In genomic region chr14:72506723-72507420, GRCm38 (mm10) we compare ENCODE assay signal across 8 mouse cellular contexts. TPM values are rescaled to one million over a fixed set of nuclear protein-coding genes. Genes with fewer than 3 reads are reported as not detected.
DNase-seq lines count a peak whose midpoint lies in the region; ATAC-seq and TF ChIP-seq lines count a peak whose summit lies in the region.

No protein-coding gene starts in this region.

- no peaks in the 10 kb centered on the region for H3K9me3 ChIP-seq in kidney, postnatal 0 days (replicated peaks; ENCODE audit: low read length)
- no peaks in the 10 kb centered on the region for H3K9me3 ChIP-seq in forebrain, embryonic 11.5 days (ENCODE audit: control insufficient read depth, low read length)
- no peaks in the 10 kb centered on the region for H3K9me3 ChIP-seq in limb, embryonic 15.5 days
- H3K9me3 ChIP-seq in neural tube, embryonic 15.5 days (replicated peaks): no peaks in the 10 kb centered on the region

- DNase-seq in kidney, postnatal 0 days (ENCODE audit: low spot score): no peak
- no peak for DNase-seq in kidney, adult 18-20 months
- no peak for DNase-seq in forebrain, embryonic 11.5 days (ENCODE audit: low spot score)
- no peak for DNase-seq in urinary bladder, adult 2 months (ENCODE audit: low spot score)
- no peak for DNase-seq in gastrocnemius, adult 8-10 months (ENCODE audit: low spot score in 2 of 2)

- no peaks in the 10 kb centered on the region for H3K36me3 ChIP-seq in kidney, postnatal 0 days (ENCODE audit: insufficient read depth, low read length)
- H3K36me3 ChIP-seq in forebrain, embryonic 11.5 days (ENCODE audit: control insufficient read depth, insufficient read depth, low read length): no peaks in the 10 kb centered on the region
- no peaks in the 10 kb centered on the region for H3K36me3 ChIP-seq in limb, embryonic 15.5 days
- no peaks in the 10 kb centered on the region for H3K36me3 ChIP-seq in neural tube, embryonic 15.5 days

- ATAC-seq in kidney, postnatal 0 days (replicated peaks; ENCODE audit: low FRiP score, low read depth): 0 out of 2 replicates have a peak, but pooled peaks have one; percentile 3
- peak; percentile 21; the same call in 1 of the 2 replicates for ATAC-seq in forebrain, embryonic 11.5 days (replicated peaks; ENCODE audit: low FRiP score)
- no peak for ATAC-seq in limb, embryonic 15.5 days (ENCODE audit: insufficient number of reproducible peaks, low FRiP score, low TSS enrichment, low read depth)
- no peak for ATAC-seq in neural tube, embryonic 15.5 days (ENCODE audit: low FRiP score)
- no peak for ATAC-seq in megakaryocyte, adult 5-6 weeks (ENCODE audit: poor library complexity, severe bottlenecking)

- no peak for TF ChIP-seq CTCF in kidney, postnatal 0 days (IDR thresholded peaks at IDR 0.05; ENCODE audit: low read depth)

- H3K27me3 ChIP-seq in kidney, postnatal 0 days (ENCODE audit: insufficient read depth, low read length): no peaks in the 10 kb centered on the region
- H3K27me3 ChIP-seq in forebrain, embryonic 11.5 days (ENCODE audit: control insufficient read depth, insufficient read depth, low read length): no peaks in the 10 kb centered on the region
- H3K27me3 ChIP-seq in limb, embryonic 15.5 days: no peaks in the 10 kb centered on the region
- no peaks in the 10 kb centered on the region; the same call in 1 of the 2 replicates for H3K27me3 ChIP-seq in neural tube, embryonic 15.5 days (replicated peaks)

- H3K4me2 ChIP-seq in kidney, postnatal 0 days (ENCODE audit: low read length): peak overlapping the region; percentile 69
- H3K4me2 ChIP-seq in forebrain, embryonic 11.5 days (ENCODE audit: low read depth, low read length, severe bottlenecking): peak overlapping the region; percentile 41
- peak overlapping the region; percentile 55 for H3K4me2 ChIP-seq in limb, embryonic 15.5 days
- peak overlapping the region; percentile 56 for H3K4me2 ChIP-seq in neural tube, embryonic 15.5 days

- H3K9ac ChIP-seq in kidney, postnatal 0 days (ENCODE audit: low read depth, low read length): peak overlapping the region; percentile 31; the same call in 1 of the 2 replicates
- H3K9ac ChIP-seq in forebrain, embryonic 11.5 days (ENCODE audit: low read length): peak overlapping the region; percentile 14
- no peak overlapping the region for H3K9ac ChIP-seq in limb, embryonic 15.5 days
- 0 out of 2 replicates have a peak overlapping the region, but pooled peaks have one; percentile 10 for H3K9ac ChIP-seq in neural tube, embryonic 15.5 days (replicated peaks)

- peak overlapping the region; percentile 27 for H3K4me3 ChIP-seq in kidney, postnatal 0 days (replicated peaks; ENCODE audit: low read depth, low read length)
- peak overlapping the region; percentile 16 for H3K4me3 ChIP-seq in forebrain, embryonic 11.5 days (ENCODE audit: low read depth, low read length)
- H3K4me3 ChIP-seq in limb, embryonic 15.5 days: peak overlapping the region; percentile 33
- H3K4me3 ChIP-seq in neural tube, embryonic 15.5 days (replicated peaks): peak overlapping the region; percentile 28

- no peak overlapping the region for H3K27ac ChIP-seq in kidney, postnatal 0 days
- no peak overlapping the region for H3K27ac ChIP-seq in forebrain, embryonic 11.5 days (ENCODE audit: low read depth, low read length)
- H3K27ac ChIP-seq in limb, embryonic 15.5 days: no peak overlapping the region
- no peak overlapping the region for H3K27ac ChIP-seq in neural tube, embryonic 15.5 days (replicated peaks)

- no peaks in the 10 kb centered on the region; the same call in 1 of the 2 replicates for H3K4me1 ChIP-seq in kidney, postnatal 0 days (replicated peaks; ENCODE audit: insufficient read depth, low read length)
- H3K4me1 ChIP-seq in forebrain, embryonic 11.5 days (replicated peaks; ENCODE audit: control insufficient read depth, insufficient read depth, low read length): no peaks in the 10 kb centered on the region; the same call in 1 of the 2 replicates
- peaks cover 8% of the 10 kb centered on the region; the same call in 1 of the 2 replicates for H3K4me1 ChIP-seq in limb, embryonic 15.5 days
- peaks cover 4% of the 10 kb centered on the region; the same call in 1 of the 2 replicates for H3K4me1 ChIP-seq in neural tube, embryonic 15.5 days

- 25% methylated on average over 11 of the region's 11 CpGs for WGBS in kidney, postnatal 0 days
- whole genome bisulfite sequencing in forebrain, embryonic 11.5 days: 7% methylated on average over 11 of the region's 11 CpGs
- WGBS in limb, embryonic 15.5 days: 19% methylated on average over 11 of the region's 11 CpGs
- WGBS in neural tube, embryonic 15.5 days: 21% methylated on average over 11 of the region's 11 CpGs

RNA-seq across cellular contexts. Expression of gene Gm9195, which starts 15.2 kb away (rescaled TPM):
- polyA plus RNA-seq in kidney, postnatal 0 days (2015; fragmentation: Nextera tagmentation; extraction: Ambion mirVana): not detected in 2 replicates
- polyA plus RNA-seq in forebrain, embryonic 11.5 days (2014; fragmentation: Nextera tagmentation; extraction: Ambion mirVana): not detected in 2 replicates
- not detected in 2 replicates for polyA plus RNA-seq in limb, embryonic 15.5 days (2015; fragmentation: Nextera tagmentation; extraction: Ambion mirVana)
- polyA plus RNA-seq in neural tube, embryonic 15.5 days (2015; fragmentation: Nextera tagmentation; extraction: Ambion mirVana): not detected in 2 replicates
- 0.06 and 0.07 TPM in 2 replicates for polyA plus RNA-seq in urinary bladder, adult 2 months (2012; rRNA removed)
- not detected for total RNA-seq in gastrocnemius, adult 8-10 months (2022)
- total RNA-seq in megakaryocyte, adult 5-6 weeks (2015): not detected in 2 replicates
- not detected in 2 replicates for total RNA-seq in megakaryocyte, adult 5-6 weeks (2017)

Comparison
In these comparisons a context has a peak if more than half of its experiments do, and no peak if none do; other contexts are left out.
1. ATAC-seq: peak in kidney, postnatal 0 days (single experiment) and forebrain, embryonic 11.5 days (single experiment); none in limb, embryonic 15.5 days (single experiment), neural tube, embryonic 15.5 days (single experiment) and megakaryocyte, adult 5-6 weeks (single experiment).
2. Peak in every context shown above with its lines, with median percentiles within 50 percentile points of each other: H3K4me2 ChIP-seq and H3K4me3 ChIP-seq.